Mouse (Mus musculus) layer of hippocampus, postnatal 10 days (tissue): ENCODE results near the gene Atp5e. TPM values are rescaled to one million over a fixed set of nuclear protein-coding genes. Genes with fewer than 3 reads are reported as not detected.

ENCODE experiments used
- DNase-seq, 2 experiments: peaks; one replicate each; pipeline ENCODE4 v3.0.0; 2021; ENCODE audit warnings: low spot score in 2 of 2
- total RNA-seq, 2 experiments: library from RNA; stranded (reverse); gene quantifications; 2 replicates each; pipeline ENCODE4 v1.2.3; 2021

Gene Atp5e
- total RNA-seq, 2 experiments from 2014 or later, result 332 to 389 TPM

DNA sequence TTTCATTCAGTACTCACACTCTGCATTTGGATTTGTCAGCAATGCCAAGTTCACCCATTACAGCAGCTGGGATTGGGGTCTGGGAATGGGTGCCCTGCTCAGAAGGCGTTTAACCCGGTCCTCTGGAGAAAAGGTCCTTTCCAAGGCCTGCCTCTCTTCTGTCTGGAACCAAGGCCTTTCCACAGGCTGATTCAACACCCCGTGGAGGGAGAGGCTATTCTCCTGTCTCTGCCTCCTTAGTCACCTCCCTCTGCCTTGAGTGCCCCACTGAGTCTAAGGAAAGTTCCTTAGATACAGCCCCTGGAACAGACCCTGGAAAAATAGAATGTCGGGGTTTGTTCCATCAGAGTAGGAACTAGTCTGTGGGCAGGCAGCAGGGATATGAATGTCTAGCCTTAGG lies 15.5 kb downstream of the Atp5e start:
- DNase-seq, result no peak

DNA sequence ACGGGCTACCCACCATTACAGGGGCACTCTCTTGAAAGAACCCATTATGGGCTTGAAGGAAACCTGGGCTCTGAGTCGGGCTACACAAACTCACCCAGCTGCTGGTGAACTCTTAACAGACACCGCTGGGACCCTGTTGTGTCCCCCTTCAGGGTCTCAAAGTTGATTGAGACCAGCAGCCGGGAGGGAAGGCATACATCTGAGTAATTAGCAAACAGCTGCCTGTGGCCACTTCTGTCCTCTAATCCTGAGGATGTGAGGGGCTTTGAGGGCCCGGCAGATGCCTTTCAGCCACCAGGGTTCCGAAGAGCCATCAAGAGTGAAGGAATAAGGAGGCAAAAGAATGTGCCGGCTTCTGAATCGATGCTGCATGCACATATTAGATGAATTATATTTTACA lies 17.0 kb downstream of the Atp5e start:
- DNase-seq, result no peak

DNA sequence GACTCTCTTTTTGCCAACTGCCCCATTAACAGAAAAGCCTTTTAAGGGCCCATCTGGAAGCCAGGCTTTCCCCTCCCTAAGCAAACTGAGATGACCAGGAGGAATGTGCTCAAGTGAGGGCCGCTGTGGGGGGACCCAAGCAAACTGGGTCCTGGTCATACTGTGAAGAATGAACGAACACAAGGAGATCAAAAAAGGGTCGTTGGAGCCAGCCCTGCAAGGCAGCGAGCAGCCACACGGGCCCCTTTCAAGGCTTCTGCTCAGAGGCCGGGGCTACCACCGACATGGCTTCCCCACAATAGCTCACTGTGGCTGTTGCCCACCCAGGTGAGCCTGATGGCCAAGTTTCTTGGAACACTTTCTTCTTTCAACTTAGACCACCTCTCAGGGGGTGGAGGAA lies 17.4 kb downstream of the Atp5e start:
- no peak for DNase-seq

DNA sequence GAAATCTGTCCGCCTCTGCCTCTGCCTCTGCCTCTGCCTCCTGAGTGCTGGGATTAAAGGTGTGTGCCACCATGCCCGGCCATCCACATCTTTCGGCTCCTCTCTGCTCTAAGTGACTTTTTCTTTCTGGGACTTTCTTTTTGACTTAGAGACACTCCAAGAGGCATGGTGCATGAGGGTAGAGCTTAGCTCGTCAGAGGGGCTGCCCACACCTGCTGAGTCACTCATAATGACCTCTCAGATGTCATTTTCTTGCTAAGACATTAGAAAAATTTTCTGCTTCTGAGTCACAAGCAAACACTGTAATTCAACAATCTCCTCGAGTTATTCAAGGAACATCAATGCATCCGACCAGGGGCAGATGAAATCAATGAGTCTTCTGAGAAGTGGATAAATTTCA lies 18.9 kb downstream of the Atp5e start:
- DNase-seq, result no peak

DNA sequence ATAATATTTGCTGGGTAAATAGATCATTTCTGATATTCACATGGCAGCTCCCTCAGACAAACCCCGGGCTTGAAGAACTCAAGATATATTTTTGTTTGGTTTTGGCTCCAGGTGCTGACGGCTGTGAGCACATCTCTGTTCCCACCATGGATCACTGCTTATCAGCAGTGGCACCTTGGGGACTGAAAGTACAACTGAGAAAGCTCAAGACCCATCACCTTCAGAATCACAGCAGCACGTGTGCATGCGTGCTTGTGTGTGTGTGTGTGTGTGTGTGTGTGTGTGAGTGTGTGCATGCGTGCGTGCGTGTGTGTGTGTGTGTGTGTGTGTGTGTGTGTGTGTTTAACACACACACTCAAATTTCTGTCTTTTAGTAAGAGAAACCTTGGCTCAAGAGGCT lies 19.5 kb downstream of the Atp5e start:
- DNase-seq, result no peak

DNA sequence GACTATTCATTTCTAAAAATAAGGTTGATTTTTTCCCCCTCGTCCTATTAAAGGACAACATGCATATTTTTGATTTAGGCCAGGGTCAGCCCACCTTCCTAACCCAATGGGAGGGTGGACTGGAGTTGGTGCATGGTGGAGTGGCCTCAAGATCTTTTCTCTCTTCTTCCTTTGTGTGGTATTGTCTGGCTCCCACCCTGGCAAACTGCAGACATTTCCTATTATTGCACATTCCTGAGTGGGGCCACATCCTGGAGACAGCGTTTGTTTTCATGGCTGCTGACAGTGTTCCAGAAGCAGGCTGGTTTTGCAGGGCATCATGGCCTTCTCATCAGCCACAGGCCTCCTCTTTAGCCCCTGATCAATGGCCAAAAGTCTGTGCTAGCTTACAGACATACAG lies 20.9 kb downstream of the Atp5e start:
- DNase-seq, result no peak

DNA sequence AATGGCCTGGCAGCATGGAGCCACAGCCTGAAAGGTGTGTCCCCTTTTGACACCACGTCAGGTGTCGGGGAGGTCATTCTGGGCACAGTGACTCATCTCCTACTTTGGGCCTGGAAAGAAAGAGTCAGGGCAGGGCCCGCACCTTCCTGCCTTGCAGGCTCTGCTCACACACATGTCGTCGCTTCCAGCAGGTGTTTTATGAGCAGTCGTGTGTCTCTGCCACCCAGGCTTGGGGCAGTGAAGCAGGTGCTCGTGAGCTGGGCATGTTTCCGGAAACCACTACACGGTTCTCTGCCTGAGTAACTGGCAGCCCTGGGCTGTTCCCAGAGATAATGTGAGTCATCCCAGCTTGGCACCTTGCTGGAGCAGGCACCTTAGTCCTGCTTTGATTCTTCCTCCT lies 21.4 kb downstream of the Atp5e start:
- no peak for DNase-seq

DNA sequence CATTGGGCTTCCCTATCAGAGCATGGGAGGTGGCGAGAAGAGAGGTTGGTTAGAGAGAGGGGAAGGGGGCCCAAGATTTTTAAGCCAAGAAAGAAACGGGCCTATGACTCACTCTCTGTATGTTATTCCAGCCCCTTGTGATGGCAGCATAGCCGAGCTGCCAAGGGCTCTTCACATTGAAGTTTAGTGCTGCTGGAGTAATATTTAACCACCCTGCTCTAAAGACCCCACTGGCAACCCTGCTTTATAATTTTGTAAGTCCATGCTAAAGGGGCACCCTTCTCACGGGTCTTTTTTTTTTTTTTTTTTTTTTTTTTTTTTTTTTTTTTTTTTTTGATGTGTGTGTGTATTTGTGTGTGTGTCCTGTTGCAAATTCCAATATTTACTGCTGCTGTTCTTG lies 22.0 kb downstream of the Atp5e start:
- DNase-seq, result no peak

DNA sequence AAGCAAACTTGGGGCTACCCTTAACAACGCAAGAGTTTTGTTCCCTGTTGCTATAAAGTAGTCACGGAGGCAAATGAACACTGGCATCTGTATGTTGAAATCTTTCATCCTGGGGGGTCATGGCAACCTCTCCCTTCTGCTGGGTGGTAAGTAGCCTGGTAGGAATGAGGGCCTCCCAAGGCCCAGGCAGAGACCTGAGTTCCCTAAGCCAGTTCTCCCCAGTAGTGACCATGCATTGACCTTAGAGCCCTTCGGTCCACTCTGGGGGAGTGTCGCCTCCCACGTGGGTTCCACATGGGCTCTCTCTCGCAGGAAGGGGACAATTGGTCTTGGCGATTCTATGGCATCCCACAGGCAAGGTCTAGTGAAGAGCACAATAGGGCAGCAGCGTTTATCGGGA lies 23.9 kb downstream of the Atp5e start:
- no peak for DNase-seq

DNA sequence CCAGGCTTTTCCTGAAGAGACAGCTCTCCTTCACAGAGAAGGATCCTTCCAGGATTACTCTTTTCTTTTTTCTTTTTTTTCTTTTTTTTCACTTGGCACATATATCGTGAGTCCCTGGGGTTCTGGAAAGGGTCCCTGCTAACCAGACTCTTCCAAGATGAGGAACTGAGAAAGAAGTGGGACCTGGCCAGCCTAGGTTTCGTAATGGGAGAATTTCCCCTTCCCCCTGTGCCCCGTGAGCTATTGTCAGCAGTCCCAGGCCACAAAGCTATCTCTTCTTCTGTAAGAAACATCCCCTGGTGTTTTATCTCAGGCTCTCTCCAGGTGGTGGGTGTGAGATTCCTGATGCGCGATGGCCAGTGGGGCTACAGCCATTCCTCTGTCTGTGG lies 24.5 kb downstream of the Atp5e start:
- DNase-seq, result no peak

DNA sequence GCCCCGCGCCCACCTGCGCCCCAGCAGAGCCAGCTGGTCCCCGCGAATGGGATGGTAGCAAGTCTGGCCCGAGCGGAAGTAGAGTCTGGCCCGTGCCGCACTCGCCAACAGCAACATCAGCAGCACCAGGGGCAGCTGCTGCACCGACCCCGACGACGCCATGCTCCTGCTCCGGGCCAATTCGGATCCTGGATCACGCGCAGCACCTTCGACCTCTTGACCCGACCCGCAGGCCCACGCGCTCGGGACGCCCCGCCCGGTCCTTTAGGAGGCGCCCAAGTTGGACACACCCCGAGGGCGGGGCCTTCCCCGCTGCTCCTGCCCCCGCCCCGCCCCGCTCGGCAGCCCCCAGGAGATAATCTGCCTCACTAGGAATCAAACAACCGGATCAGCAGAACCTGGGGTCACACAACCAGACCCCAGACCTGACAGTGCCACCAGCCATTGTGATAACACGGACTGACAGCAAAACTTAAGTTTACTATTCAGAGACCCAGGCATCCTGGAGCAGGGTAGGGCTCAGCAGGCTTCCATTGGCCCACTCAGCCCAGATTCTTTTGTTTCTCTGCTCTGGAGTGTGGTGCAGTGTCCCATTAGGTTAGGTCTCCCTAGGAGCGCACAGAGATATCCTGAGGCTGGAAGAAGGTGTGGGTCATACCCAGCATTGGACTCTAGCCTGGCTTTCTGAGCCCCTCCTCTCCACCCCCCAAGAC lies 25.0 kb downstream of the Atp5e start, which contains the start of gene Ctsz:
Gene Ctsz, minus strand, starts transcription at position 303 of the 713 bp plus-strand sequence.
- DNase-seq, result peak; percentile 35 to 58

DNA sequence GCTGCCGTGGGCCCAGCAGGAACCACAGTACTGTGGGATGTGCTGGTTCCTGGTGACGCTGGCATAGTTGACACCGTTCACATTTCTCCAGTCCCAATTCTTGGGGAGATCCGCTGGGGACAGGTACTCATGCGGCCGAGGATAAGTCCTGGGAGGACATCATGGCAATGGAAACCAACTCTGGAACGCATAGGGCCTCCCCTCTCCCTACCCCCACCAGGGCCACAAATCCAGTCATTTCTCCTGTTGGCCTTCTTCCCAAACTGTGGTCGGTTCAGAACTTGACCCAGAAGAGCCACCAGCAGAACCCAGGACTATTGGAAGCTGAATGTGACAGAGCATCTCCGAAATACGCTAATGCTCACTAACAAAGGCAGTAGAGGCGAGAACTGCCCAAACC lies 25.7 kb downstream of the Atp5e start:
- no peak for DNase-seq

DNA sequence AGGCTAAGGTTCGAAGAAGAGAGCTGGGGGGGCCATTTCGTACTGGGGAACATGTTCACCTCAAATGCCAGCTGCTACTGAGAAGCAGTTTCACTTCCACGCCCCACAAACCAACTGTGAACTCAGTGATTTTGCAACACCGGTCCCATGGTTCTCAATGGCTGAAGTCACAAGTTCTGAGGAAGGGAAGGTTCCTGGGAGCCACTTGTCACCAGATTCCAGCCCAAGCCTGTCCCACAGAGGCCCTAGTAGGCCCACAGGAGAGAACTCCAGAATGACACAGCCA lies 26.3 kb downstream of the Atp5e start:
- DNase-seq, result no peak

DNA sequence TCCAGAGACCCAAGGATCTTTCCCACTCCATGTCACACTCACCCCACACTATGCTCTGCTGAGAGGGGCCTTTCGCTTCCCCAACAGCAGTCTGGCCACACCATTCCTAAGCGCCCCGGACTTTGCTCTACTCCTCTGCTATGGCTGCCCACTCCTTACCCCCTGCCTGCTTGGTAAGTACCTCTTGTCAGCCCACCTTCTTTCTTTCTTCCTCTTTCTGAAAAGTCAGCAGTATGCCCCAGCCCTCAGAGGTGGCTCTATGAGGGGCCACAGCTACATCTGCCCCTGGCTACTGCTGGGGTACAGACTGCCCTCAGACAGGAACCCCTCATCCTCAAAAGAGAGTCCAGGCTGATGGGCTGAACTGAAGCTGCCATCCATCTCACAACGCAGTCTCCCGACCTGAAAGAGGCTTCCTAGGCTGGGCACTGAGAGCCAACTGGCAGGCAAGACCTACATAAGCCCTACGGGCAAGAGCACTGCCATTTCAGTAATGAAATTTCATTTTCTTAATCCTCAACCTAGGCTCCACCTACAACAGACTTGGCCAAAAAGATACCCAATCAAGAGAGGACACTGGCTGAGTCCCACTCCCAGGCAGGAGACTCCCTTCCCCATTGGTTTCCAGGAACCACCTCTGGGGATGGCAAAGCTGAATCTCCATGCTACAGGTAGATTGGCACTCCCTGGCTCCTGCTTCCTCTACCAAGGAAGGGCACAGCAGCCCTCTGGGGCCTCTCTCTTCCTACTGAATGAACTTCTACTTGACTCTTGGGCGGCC lies 26.8 kb downstream of the Atp5e start:
- no peak for DNase-seq

DNA sequence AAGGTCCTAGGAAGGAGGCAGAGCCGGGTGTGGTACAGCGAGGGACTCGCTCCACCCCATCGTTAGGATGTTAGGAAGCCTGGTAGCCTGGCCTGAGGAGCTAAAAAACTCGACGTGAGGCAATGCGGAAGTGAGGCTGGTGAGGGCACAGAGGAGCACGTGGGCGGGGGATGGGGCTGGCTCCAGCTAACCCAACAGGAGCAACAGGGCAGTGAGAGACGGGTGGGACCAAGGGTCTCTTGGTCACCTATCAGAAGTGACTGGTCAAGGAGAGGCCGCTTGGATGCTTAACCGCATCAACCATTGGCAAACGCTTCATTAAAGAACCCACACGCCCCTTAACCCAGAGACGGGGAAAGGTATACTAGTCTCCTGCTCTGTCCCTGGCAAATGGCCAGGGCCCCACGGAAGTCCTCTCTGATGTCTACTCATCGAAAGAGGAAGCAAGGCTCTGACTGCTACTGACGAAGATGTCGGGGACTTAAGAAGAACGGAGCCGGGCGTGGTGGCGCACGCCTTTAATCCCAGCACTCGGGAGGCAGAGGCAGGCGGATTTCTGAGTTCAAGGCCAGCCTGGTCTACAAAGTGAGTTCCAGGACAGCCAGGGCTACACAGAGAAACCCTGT lies 27.7 kb downstream of the Atp5e start:
- DNase-seq, result no peak

DNA sequence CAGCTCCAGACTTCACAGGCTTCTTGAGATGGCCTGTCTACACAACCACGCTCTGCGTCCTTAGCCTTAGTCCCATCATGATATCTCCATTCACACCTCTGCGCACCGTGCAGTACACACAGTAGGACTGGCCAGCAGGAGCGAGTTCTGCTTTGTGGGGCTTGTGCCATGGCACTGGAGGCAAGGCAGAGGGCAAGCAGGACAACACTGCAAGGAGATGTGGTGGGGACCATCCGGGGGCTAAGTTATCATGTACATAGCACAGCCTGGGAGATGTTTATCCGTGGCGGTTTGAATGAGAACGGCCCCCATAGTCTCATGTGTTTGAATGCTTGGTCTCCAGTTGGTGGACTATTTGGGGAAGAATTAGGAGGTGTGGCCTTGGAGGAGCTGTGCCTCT lies 29.0 kb downstream of the Atp5e start:
- no peak for DNase-seq

DNA sequence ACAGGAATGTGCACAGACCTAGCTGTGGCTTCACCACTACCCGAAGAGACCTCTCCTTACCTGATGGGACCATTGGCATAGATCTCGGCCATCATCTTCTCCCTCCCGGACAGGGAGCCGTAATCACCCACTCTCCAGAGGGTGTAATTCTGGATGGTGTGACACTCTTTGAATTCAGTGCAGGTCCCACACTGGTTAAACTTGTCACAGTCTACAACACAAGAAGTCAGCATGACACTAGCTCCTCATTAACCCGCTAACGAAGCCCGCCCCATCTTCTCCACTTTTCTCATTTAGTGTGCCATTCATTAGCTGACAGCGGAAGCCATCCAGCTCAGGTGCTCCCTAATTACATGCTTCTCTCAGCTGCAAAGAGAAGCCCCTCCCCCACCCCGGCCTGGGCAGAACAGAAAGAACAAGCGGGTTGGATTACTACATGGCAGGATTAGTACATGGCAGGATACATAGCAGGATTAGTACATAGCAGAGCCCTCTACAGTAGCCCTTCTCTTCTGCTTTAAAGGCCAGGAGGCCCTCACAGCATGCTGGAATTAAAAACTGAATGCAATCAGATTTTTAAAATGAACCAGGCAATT lies 34.8 kb downstream of the Atp5e start:
- no peak for DNase-seq

DNA sequence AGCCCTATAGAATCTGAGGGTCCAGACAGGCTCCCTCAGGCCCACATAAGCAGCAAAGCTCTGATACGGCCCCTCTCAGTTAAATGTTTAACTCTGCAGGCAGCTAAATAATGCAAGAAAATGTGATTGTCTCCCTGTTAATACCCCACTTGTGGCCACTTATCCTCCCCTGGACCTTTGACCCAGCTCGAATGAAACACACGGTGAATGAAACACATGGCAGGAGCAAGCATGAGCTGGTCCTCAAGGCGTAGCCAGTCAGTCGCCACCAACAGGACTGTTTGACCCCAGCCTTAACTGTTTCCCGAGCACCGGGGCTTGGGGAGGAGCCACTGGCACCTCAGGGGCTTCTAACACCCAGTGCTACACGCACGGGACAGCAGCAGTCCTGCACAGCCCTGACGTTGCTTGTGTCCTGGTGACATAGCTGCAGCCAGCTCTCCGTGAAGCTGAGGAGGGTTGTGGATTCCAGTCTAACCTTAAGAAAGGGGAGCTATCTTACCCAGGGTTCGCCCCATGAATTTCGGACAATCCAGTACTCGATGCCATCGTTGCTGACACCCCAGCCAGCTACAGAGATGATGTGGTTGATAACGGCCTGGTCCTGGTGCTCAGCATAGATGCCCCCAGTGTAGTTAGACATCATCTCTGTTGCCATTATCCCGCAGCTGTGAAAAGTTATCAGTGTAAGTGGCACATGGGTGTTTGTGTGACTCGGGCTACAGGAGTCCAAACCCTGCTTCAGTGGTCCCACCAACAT lies 35.6 kb downstream of the Atp5e start:
- DNase-seq, result no peak

DNA sequence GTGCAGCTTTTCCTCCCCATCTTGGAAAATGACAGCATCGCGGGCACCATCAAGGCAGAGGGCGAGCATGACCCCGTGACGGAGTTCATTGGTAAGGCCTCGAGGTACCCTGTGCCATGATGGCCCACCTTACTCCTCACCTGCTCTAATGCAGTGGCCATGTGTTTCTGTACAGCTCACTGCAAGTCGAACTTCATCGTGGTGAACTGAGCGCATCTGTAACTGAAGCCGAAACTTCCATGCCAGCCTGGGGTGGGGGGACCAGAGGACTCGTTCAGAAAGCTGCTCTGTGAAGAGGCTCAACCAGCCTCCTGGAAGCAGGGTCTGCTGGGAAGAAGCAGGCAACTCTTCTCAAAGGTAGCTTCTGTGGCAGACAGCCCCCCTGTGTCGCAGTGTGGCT lies 37.0 kb downstream of the Atp5e start:
- DNase-seq, result no peak

DNA sequence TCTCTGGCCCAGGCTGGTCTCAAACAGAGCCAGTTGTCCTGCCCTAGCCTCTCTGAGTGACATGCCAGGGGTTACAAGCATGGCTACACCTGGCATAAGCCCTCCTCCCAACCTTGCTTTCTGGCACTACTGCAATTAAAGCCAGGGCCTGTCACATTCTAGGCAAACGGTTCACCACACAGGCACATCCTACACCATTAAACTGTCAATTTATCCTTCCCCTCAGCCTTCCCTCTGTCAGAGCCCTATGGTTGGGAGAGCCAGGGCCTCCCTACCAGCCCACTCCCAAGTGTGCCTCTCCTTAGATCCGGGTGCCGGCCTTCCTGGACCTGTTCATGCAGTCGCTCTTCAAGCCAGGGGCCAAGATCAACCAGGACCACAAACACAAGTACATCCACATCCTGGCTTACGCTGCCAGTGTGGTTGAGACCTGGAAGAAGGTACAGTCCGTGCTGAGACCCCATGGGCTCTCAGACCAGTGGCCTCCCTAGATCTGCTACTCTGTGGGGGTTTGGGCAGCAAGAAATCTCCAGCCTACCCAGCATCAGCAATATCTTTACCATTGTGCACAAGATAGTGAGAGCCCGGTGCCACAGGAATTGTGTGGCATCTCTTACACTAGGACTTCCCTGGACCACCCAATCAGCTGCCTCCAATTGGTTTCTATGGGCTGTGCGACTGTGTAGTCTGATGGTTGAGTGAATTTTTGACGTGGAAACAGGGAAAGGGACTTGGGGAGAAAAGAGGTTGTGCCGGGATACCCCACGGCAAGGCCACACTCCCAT lies 39.4 kb downstream of the Atp5e start:
- DNase-seq, result no peak

DNA sequence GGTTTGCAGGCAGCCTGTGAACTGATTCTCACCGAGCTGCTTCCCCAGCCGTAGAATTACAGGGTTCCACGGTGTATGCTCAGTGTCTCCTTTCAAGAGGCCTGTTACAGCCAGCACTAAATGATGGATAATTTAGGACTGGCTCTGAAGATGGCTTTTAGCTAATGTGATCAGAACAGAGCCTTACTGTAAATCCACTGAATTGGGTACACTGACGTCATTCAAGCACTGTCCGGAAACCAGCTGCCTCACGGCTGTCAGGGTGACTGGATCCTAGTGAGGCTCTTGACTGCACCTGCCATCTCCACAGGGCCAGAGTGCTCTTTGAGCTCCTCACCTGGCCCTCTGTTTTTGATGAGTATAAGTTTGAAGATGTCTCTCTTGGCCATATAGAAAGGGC lies 42.8 kb downstream of the Atp5e start:
- no peak for DNase-seq
